Mouse (Mus musculus): ENCODE results near the gene Thap11. TPM values are rescaled to one million over a fixed set of nuclear protein-coding genes. Genes with fewer than 3 reads are reported as not detected.
"Not testable (repeated sequence)": the region's sequence is repeated elsewhere in the genome, so short reads cannot be mapped to it uniquely, and the experiment has no call there.

The Thap11 gene
- polyA plus RNA-seq, 1 experiment: 22.6 TPM

DNA sequence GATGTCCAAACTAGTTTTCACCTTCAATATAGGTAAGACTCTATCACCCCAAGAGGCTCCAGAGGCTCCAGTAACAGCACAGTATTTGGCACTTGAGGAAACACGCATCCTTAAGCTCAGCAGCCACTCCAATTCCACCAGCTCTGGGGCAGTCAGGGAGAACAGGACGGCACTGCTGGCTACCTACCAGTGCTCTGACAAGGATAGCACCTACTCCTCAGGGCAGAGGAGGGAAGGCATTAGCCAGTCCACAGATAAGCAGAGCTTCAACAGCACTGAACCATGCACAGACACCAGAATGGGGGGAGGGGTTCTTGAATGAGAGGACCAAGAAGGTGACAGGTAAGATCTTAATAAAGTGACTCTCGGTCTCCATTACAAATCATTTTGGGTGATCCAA lies 35.3 kb upstream of the Thap11 start:
- Histone ChIP-seq H3K4me1 (ENCODE audit: control insufficient read depth, insufficient read depth, low read length) (no peaks in the 10 kb centered on the region), H3K27ac (ENCODE audit: insufficient read depth, low read length) (no peak overlapping the region), H3K4me3 (ENCODE audit: insufficient read depth, low read length) (no peak overlapping the region)
- no peak for TF ChIP-seq CTCF (IDR thresholded peaks at IDR 0.05; ENCODE audit: borderline replicate concordance, insufficient read depth, low read length)
- TF ChIP-seq POLR2A (IDR thresholded peaks at IDR 0.05; ENCODE audit: low read depth, low read length): no peak

- TF ChIP-seq POLR2A (IDR thresholded peaks at IDR 0.05; ENCODE audit: low read depth, low read length) (no peak), CTCF (IDR thresholded peaks at IDR 0.05; ENCODE audit: borderline replicate concordance, insufficient read depth, low read length) (no peak)
These were observed 34.0 kb upstream of the Thap11 start for GRCm38 (mm10) chr8:105820925-105821324.

GRCm38 (mm10) chr8:105825506-105825905 lies 29.4 kb upstream of the Thap11 start:
- Histone ChIP-seq H3K4me1 (ENCODE audit: control insufficient read depth, insufficient read depth, low read length) (no peaks in the 10 kb centered on the region), H3K27ac (ENCODE audit: insufficient read depth, low read length) (no peak overlapping the region), H3K4me3 (ENCODE audit: insufficient read depth, low read length) (peak overlapping the region; percentile 84)
- no peak for TF ChIP-seq CTCF (IDR thresholded peaks at IDR 0.05; ENCODE audit: borderline replicate concordance, insufficient read depth, low read length)
- no peak for TF ChIP-seq POLR2A (IDR thresholded peaks at IDR 0.05; ENCODE audit: low read depth, low read length)

More at GRCm38 (mm10) chr8:105820925-105821324, 34.0 kb upstream of the Thap11 start:
- Histone ChIP-seq H3K4me3 (ENCODE audit: insufficient read depth, low read length) (no peak overlapping the region), H3K27ac (ENCODE audit: insufficient read depth, low read length) (no peak overlapping the region), H3K4me1 (ENCODE audit: control insufficient read depth, insufficient read depth, low read length) (no peaks in the 10 kb centered on the region)

GRCm38 (mm10) chr8:105826379-105826778 lies 28.6 kb upstream of the Thap11 start:
- no peak for TF ChIP-seq CTCF (IDR thresholded peaks at IDR 0.05; ENCODE audit: borderline replicate concordance, insufficient read depth, low read length)
- no peak for TF ChIP-seq POLR2A (IDR thresholded peaks at IDR 0.05; ENCODE audit: low read depth, low read length)
- H3K4me3 ChIP-seq (ENCODE audit: insufficient read depth, low read length): peak overlapping the region; percentile 84
- H3K27ac ChIP-seq (ENCODE audit: insufficient read depth, low read length): no peak overlapping the region
- no peaks in the 10 kb centered on the region for H3K4me1 ChIP-seq (ENCODE audit: control insufficient read depth, insufficient read depth, low read length)

GRCm38 (mm10) chr8:105826861-105827848 lies 27.8 kb upstream of the Thap11 start, which contains the start of the genes Ranbp10 and Tsnaxip1:
Ranbp10 (minus strand) TSS chr8:105827350.
Tsnaxip1 (plus strand) TSS chr8:105827731.
- TF ChIP-seq POLR2A (IDR thresholded peaks at IDR 0.05; ENCODE audit: low read depth, low read length) (peak; percentile 87), CTCF (IDR thresholded peaks at IDR 0.05; ENCODE audit: borderline replicate concordance, insufficient read depth, low read length) (no peak)
- Histone ChIP-seq H3K4me1 (ENCODE audit: control insufficient read depth, insufficient read depth, low read length) (no peaks in the 10 kb centered on the region), H3K27ac (ENCODE audit: insufficient read depth, low read length) (peak within 1 kb of the TSS; percentile 58), H3K4me3 (ENCODE audit: insufficient read depth, low read length) (peak within 1 kb of the TSS; percentile 84)

DNA sequence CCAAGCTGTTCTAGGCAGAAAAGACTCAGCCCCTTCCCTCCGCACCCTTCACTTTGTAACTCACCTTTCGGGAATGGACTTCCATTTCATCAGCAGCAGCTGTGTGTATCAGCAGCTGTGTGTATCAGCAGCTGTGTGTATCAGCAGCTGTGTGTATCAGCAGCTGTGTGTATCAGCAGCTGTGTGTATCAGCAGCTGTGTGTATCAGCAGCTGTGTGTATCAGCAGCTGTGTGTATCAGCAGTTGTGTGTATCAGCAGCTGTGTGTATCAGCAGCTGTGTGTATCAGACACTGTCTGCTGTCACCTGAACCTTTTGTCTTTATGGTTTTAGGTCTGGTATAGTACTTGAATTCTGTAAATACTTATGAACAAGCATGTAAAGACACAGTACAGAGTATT lies 21.2 kb upstream of the Thap11 start:
- not testable (repeated sequence) for H3K4me1 ChIP-seq (ENCODE audit: control insufficient read depth, insufficient read depth, low read length); H3K27ac ChIP-seq (ENCODE audit: insufficient read depth, low read length); H3K4me3 ChIP-seq (ENCODE audit: insufficient read depth, low read length)

- TF ChIP-seq CTCF (IDR thresholded peaks at IDR 0.05; ENCODE audit: borderline replicate concordance, insufficient read depth, low read length) (no peak), POLR2A (IDR thresholded peaks at IDR 0.05; ENCODE audit: low read depth, low read length) (no peak)
- H3K27ac ChIP-seq (ENCODE audit: insufficient read depth, low read length): no peak overlapping the region
- H3K4me3 ChIP-seq (ENCODE audit: insufficient read depth, low read length): no peak overlapping the region
- H3K4me1 ChIP-seq (ENCODE audit: control insufficient read depth, insufficient read depth, low read length): no peaks in the 10 kb centered on the region
These were observed 19.6 kb upstream of the Thap11 start for GRCm38 (mm10) chr8:105835318-105835717.

- no peak overlapping the region for H3K4me3 ChIP-seq (ENCODE audit: insufficient read depth, low read length)
- TF ChIP-seq POLR2A (IDR thresholded peaks at IDR 0.05; ENCODE audit: low read depth, low read length): no peak
- TF ChIP-seq CTCF (IDR thresholded peaks at IDR 0.05; ENCODE audit: borderline replicate concordance, insufficient read depth, low read length): no peak
- H3K4me1 ChIP-seq (ENCODE audit: control insufficient read depth, insufficient read depth, low read length): no peaks in the 10 kb centered on the region
- H3K27ac ChIP-seq (ENCODE audit: insufficient read depth, low read length): no peak overlapping the region
These were observed 17.9 kb upstream of the Thap11 start for GRCm38 (mm10) chr8:105836991-105837390.

- H3K4me1 ChIP-seq (ENCODE audit: control insufficient read depth, insufficient read depth, low read length): no peaks in the 10 kb centered on the region
- no peak overlapping the region for H3K4me3 ChIP-seq (ENCODE audit: insufficient read depth, low read length)
- H3K27ac ChIP-seq (ENCODE audit: insufficient read depth, low read length): no peak overlapping the region
- no peak for TF ChIP-seq POLR2A (IDR thresholded peaks at IDR 0.05; ENCODE audit: low read depth, low read length)
- no peak for TF ChIP-seq CTCF (IDR thresholded peaks at IDR 0.05; ENCODE audit: borderline replicate concordance, insufficient read depth, low read length)
These were observed 15.7 kb upstream of the Thap11 start for GRCm38 (mm10) chr8:105839209-105839608.

- H3K27ac ChIP-seq (ENCODE audit: insufficient read depth, low read length): no peak overlapping the region
- no peak overlapping the region for H3K4me3 ChIP-seq (ENCODE audit: insufficient read depth, low read length)
- peaks cover 7% of the 10 kb centered on the region; the same call in 1 of the 2 replicates for H3K4me1 ChIP-seq (ENCODE audit: control insufficient read depth, insufficient read depth, low read length)
- TF ChIP-seq CTCF (IDR thresholded peaks at IDR 0.05; ENCODE audit: borderline replicate concordance, insufficient read depth, low read length) (no peak), POLR2A (IDR thresholded peaks at IDR 0.05; ENCODE audit: low read depth, low read length) (no peak)
These were observed 8.3 kb upstream of the Thap11 start for GRCm38 (mm10) chr8:105846678-105847077.
